Mouse (Mus musculus) thymus, adult 2 months (tissue): ENCODE measurements around the gene Mapkapk3. TPM values are rescaled to one million over a fixed set of nuclear protein-coding genes. Genes with fewer than 3 reads are reported as not detected.
"Not testable (repeated sequence)": the region's sequence is repeated elsewhere in the genome, so short reads cannot be mapped to it uniquely, and the experiment has no call there.

Experiments used
- DNase-seq: peaks from one replicate; pipeline ENCODE4 v3.0.0; 2021
- H3K27ac ChIP-seq: fragments of 200-500 bp; 2 replicates; pipeline ENCODE4 v1.5.1; 2012; ENCODE audit warnings: low read length, control low read depth; ENCODE audit not compliant: control insufficient read depth, insufficient read depth
- H3K27me3 ChIP-seq: fragments of 200-500 bp; 2 replicates; pipeline ENCODE4 v1.6.1; 2012; ENCODE audit warnings: mild to moderate bottlenecking, low read length, moderate library complexity, mixed read lengths; ENCODE audit not compliant: control insufficient read depth, insufficient read depth
- H3K36me3 ChIP-seq: fragments of 200-500 bp; 2 replicates; pipeline ENCODE4 v1.6.1; 2012; ENCODE audit warnings: mild to moderate bottlenecking, low read length, moderate library complexity; ENCODE audit not compliant: control insufficient read depth, insufficient read depth
- H3K4me1 ChIP-seq: fragments of 200-500 bp; replicated peaks from 2 replicates; pipeline ENCODE4 v1.6.1; 2012; ENCODE audit warnings: low read length; ENCODE audit not compliant: control insufficient read depth, insufficient read depth
- H3K4me3 ChIP-seq: fragments of 200-500 bp; 2 replicates; pipeline ENCODE4 v1.5.1; 2012; ENCODE audit warnings: mild to moderate bottlenecking, low read length, control low read depth, moderate library complexity; ENCODE audit not compliant: control insufficient read depth, insufficient read depth
- CTCF ChIP-seq: fragments of 200-500 bp; IDR thresholded peaks from 2 replicates; pipeline ENCODE4 v1.5.1; 2012; ENCODE audit warnings: mild to moderate bottlenecking, control low read depth, low read length, moderate library complexity, borderline replicate concordance; ENCODE audit not compliant: control insufficient read depth, poor library complexity, insufficient read depth; ENCODE audit errors: extremely low read depth
- POLR2A ChIP-seq: fragments of 200-500 bp; IDR thresholded peaks from 2 replicates; pipeline ENCODE4 v1.6.1; 2012; ENCODE audit warnings: mild to moderate bottlenecking, low read length, control low read depth, moderate library complexity; ENCODE audit not compliant: control insufficient read depth, poor library complexity, insufficient read depth; ENCODE audit errors: extremely low read depth
- WGBS: fragments of 180-500 bp; shearing (Covaris S2); methylation state at CpG from one replicate; pipeline ENCODE4 v1.1.7; 2018; 5-methylcytosine and 5-hydroxymethylcytosine counted together
- polyA plus RNA-seq: library from polyadenylated mRNA; depleted of rRNA; stranded (reverse); fragments of >200 nt; gene quantifications from 2 replicates; pipeline ENCODE4 v1.2.3, GENCODE M21; 2012

Mapkapk3 gene
- polyA plus RNA-seq, 1 experiment = 43.6 TPM

DNA sequence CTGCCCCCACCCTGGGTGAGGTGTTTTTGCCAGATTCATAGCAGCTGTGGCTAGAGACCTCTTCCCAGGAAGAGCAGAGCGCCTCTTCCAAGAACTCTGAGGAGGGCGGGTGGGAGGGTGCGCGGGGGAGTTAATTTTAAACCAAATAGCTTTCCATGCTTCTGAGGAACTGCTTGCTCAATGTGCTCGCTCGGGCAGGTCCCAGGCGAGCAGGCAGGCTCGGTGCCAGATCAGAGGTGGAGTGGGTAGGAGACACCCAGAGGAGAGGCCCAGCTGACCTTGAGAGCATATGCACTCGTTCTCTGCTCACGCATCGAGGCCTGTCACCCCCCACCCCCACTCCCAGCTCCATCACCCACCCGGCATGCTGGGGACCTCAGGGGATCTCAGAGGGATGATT is 18.2 kb upstream of the Mapkapk3 start:
- Histone ChIP-seq H3K36me3 (no peaks in the 10 kb centered on the region), H3K4me3 (no peak overlapping the region), H3K4me1 (peaks cover 17% of the 10 kb centered on the region), H3K27ac (no peak overlapping the region; the same call in 1 of the 2 replicates), H3K27me3 (no peaks in the 10 kb centered on the region)
- 32% methylated on average over 12 of the region's 12 CpGs for WGBS
- no peak for DNase-seq
- no peak for TF ChIP-seq POLR2A
- TF ChIP-seq CTCF = no peak

- WGBS = 65% methylated on average over 11 of the region's 11 CpGs
- no peak for DNase-seq
- no peaks in the 10 kb centered on the region for H3K36me3 ChIP-seq
- H3K27ac ChIP-seq = no peak overlapping the region
- TF ChIP-seq CTCF (no peak), POLR2A (peak; percentile 22; the same call in 1 of the 2 replicates)
- H3K27me3 ChIP-seq = no peaks in the 10 kb centered on the region
- peaks cover 12% of the 10 kb centered on the region; the same call in 1 of the 2 replicates for H3K4me1 ChIP-seq
- H3K4me3 ChIP-seq = no peak overlapping the region
Observed at GRCm38 (mm10) chr9:107307099-107307872, 17.6 kb upstream of the Mapkapk3 start.

GRCm38 (mm10) chr9:107306673-107307072 is 17.0 kb upstream of the Mapkapk3 start:
- not testable (repeated sequence) for H3K27me3 ChIP-seq, DNase-seq, H3K4me3 ChIP-seq, H3K27ac ChIP-seq, H3K36me3 ChIP-seq
- peaks cover 12% of the 10 kb centered on the region; the same call in 1 of the 2 replicates for H3K4me1 ChIP-seq
- WGBS = 97% methylated on average over 1 of the region's 1 CpGs

- WGBS = 54% methylated on average over 13 of the region's 13 CpGs
- H3K4me1 ChIP-seq = peaks cover 12% of the 10 kb centered on the region; the same call in 1 of the 2 replicates
Observed at GRCm38 (mm10) chr9:107305601-107306542, 16.2 kb upstream of the Mapkapk3 start.

DNA sequence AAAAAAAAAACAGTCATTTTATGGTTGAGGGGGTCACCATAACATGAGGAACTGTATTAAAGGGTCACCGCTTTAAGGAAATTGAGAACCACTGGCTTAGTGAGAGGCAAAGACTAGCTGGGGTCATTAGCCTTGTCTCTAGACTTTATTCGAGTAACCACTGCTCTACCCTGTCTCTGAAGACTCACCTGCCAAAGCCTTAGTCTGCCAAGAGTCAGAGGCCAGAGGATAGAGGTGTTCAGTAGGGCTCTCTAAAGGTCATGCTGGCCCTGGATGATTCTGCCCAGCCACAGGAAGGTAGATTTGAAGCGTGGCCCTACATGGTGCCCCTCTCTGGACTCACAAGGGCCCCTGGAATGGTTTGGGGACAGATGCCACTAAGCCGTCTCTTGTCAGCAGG is 15.3 kb upstream of the Mapkapk3 start:
- Histone ChIP-seq H3K4me3 (no peak overlapping the region), H3K4me1 (peaks cover 12% of the 10 kb centered on the region; the same call in 1 of the 2 replicates), H3K27ac (no peak overlapping the region), H3K27me3 (no peaks in the 10 kb centered on the region), H3K36me3 (no peaks in the 10 kb centered on the region)
- TF ChIP-seq POLR2A = no peak
- no peak for TF ChIP-seq CTCF
- DNase-seq = no peak
- WGBS = 91% methylated on average over 4 of the region's 4 CpGs

More at GRCm38 (mm10) chr9:107305601-107306542, 16.2 kb upstream of the Mapkapk3 start:
- no peaks in the 10 kb centered on the region for H3K27me3 ChIP-seq
- no peak overlapping the region for H3K4me3 ChIP-seq
- no peak overlapping the region for H3K27ac ChIP-seq
- no peak for DNase-seq
- no peak for TF ChIP-seq POLR2A
- no peak for TF ChIP-seq CTCF
- no peaks in the 10 kb centered on the region for H3K36me3 ChIP-seq

DNA sequence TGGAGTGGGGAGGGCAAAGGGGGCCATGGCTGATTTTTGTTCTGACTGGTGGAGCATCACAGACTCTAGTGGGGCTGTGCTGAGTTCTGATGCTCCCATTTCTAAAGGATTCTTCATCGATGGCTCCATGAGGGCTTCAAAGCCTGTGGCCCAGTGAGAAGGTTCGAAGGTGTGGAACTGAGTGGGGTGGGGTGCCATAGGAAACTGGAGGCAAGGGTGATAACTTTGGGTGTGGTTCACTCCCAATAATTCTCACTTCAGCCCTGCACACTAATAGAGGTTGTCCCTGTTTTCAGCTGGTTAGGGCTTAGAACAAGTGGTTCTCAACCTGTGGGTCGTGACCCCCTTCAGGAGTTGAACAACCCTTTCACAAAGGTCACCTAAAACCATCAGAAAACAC is 14.7 kb upstream of the Mapkapk3 start:
- H3K4me3 ChIP-seq = no peak overlapping the region
- peaks cover 12% of the 10 kb centered on the region; the same call in 1 of the 2 replicates for H3K4me1 ChIP-seq
- no peaks in the 10 kb centered on the region for H3K36me3 ChIP-seq
- no peaks in the 10 kb centered on the region for H3K27me3 ChIP-seq
- 94% methylated on average over 3 of the region's 3 CpGs for WGBS
- no peak for DNase-seq
- H3K27ac ChIP-seq = no peak overlapping the region
- TF ChIP-seq POLR2A = no peak
